Mouse (Mus musculus): Measurements from ENCODE around the gene Atpaf1.

- TF ChIP-seq CTCF (conservative IDR thresholded peaks at IDR 0.05; ENCODE audit: low read length) (no peak), NANOG (IDR thresholded peaks at IDR 0.05; ENCODE audit: borderline replicate concordance, low read length) (no peak), POU5F1 (IDR thresholded peaks at IDR 0.05; ENCODE audit: borderline replicate concordance, low read length) (no peak)
Observed at GRCm38 (mm10) chr4:115851569-115851968, 67.0 kb downstream of the Atpaf1 start.
